ENCODE assay signal across 8 mouse cellular contexts in genomic region chr9:124311502-124311901, GRCm38 (mm10). TPM values are rescaled to one million over a fixed set of nuclear protein-coding genes. Genes with fewer than 3 reads are reported as not detected.
DNase-seq lines count a peak whose midpoint lies in the region; ATAC-seq lines count a peak whose summit lies in the region.

No protein-coding gene starts in this region.

- peak overlapping the region; percentile 70 for H3K4me3 ChIP-seq in liver, embryonic 13.5 days (replicated peaks)

- H3K36me3 ChIP-seq in liver, embryonic 13.5 days: no peaks in the 10 kb centered on the region

- H3K4me2 ChIP-seq in liver, embryonic 13.5 days: peak overlapping the region; percentile 68

- peak overlapping the region; percentile 75 for H3K9ac ChIP-seq in liver, embryonic 13.5 days

- H3K27ac ChIP-seq in liver, embryonic 13.5 days: no peak overlapping the region

- H3K27me3 ChIP-seq in liver, embryonic 13.5 days: no peaks in the 10 kb centered on the region

- ATAC-seq in liver, embryonic 13.5 days (ENCODE audit: low read depth): no peak
- no peak for ATAC-seq in granulocyte monocyte progenitor cell, adult 5-6 weeks (replicated peaks; ENCODE audit: poor library complexity, severe bottlenecking)
- no peak for ATAC-seq in CD4-positive, CD25-positive, alpha-beta regulatory T cell, adult 4 months

- no peaks in the 10 kb centered on the region for H3K9me3 ChIP-seq in liver, embryonic 13.5 days (replicated peaks)

- DNase-seq in cerebellum, adult 9-10 months: peak; percentile 10
- no peak for DNase-seq in cerebellum, adult 11-12 months
- peak; percentile 4 for DNase-seq in retina, embryonic 14.5 days (ENCODE audit: low spot score)
- DNase-seq in retina, postnatal 1 day: no peak
- DNase-seq in liver, embryonic 13.5 days: no peak
- no peak for DNase-seq in thymus, adult 18-20 months

- H3K4me1 ChIP-seq in liver, embryonic 13.5 days (replicated peaks): peaks cover 5% of the 10 kb centered on the region

RNA-seq across cellular contexts. Expression of gene 2010315B03Rik, which starts 1.0 kb away (rescaled TPM):
- polyA plus RNA-seq in liver, embryonic 13.5 days (2015; fragmentation: Nextera tagmentation; extraction: Ambion mirVana): 3.9 and 4.7 TPM in 2 replicates
- total RNA-seq in granulocyte monocyte progenitor cell, adult 5-6 weeks (2014; fragmentation: Nextera tagmentation): 7.7 and 17.0 TPM in 2 replicates
- total RNA-seq in granulocyte monocyte progenitor cell, adult 5-6 weeks (2017): 16.2 and 17.2 TPM in 2 replicates
- polyA plus RNA-seq in CD4-positive, CD25-positive, alpha-beta regulatory T cell, adult 4 months (2017; shearing (Covaris generic)): 10 to 100 TPM; 25.1 to 28.0 TPM

Comparison
In these comparisons a context has a peak if more than half of its experiments do, and no peak if none do; other contexts are left out.
1. DNase-seq: peak in cerebellum, adult 9-10 months (single experiment) and retina, embryonic 14.5 days (single experiment); none in cerebellum, adult 11-12 months (single experiment), retina, postnatal 1 day (single experiment), liver, embryonic 13.5 days (single experiment) and thymus, adult 18-20 months (0 of 2).